19 mouse cellular contexts compared by ENCODE assay signal in the genomic region with DNA sequence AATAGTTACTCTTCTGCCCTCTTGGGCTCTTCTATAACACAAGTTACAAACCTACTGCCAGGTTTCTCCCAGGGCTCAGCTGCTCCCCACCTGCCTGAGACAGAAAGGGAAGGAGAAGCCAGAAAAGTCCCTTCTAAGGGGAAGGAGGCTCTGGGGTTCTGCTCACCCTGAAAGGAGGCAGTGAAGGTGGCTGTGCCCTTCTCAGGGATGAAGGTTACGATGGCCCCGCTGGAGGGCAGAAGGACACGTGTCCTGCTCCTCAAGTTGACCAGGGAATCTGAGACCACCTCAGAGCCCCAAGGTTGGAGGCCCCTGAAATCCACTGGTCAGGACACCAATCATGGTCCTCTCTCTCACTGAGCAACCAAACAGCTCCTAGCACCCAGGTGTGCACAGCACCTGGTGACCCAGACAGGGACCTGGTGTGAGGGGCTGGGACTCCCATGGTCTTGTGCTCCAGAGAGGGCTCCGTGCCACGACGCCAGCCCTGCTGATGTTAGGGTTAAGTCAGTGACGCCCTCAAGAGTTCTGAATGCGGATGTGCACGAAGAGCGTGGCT. TPM values are rescaled to one million over a fixed set of nuclear protein-coding genes. Genes with fewer than 3 reads are reported as not detected.
A peak's percentile ranks its signal among the peaks of the same experiment; 100 is the strongest.
DNase-seq lines count a peak whose midpoint lies in the region; ATAC-seq lines count a peak whose summit lies in the region.
"Had no signal": no experiment of that assay in that cellular context is flagged by ENCODE, and none has a peak within 500 bp of the region (broad histone marks: within the 10 kb centered on the region; RNA-seq: fewer than 3 reads in every experiment).

No protein-coding gene starts in this region.

- H3K9ac ChIP-seq in forebrain, embryonic 13.5 days = no peak overlapping the region
- H3K9ac ChIP-seq: embryonic facial prominence, embryonic 12.5 days had no signal

- H3K9me3 ChIP-seq in forebrain, embryonic 13.5 days (replicated peaks) = no peaks in the 10 kb centered on the region
- H3K9me3 ChIP-seq: embryonic facial prominence, embryonic 10.5 days; embryonic facial prominence, embryonic 12.5 days; G1E had no signal

- no peaks in the 10 kb centered on the region for H3K4me1 ChIP-seq in forebrain, embryonic 13.5 days
- H3K4me1 ChIP-seq: embryonic facial prominence, embryonic 12.5 days had no signal

- ATAC-seq in forebrain, embryonic 13.5 days = no peak
- ATAC-seq: activated CD4-positive, CD25-positive, alpha-beta regulatory T cell, adult 4 months; forebrain, embryonic 14.5 days; forebrain, embryonic 16.5 days; Patski had no signal

- DNase-seq in cerebellum, adult 11-12 months = peak; percentile 15
- no peak for DNase-seq in cerebellum, postnatal 25 days
- peak; percentile 2 to 4 for DNase-seq in gastrocnemius, adult 8-10 months (ENCODE audit: low spot score in 2 of 2)
- DNase-seq in gastrocnemius, adult 18-20 months (ENCODE audit: low spot score) = no peak
- peak; percentile 12 for DNase-seq in right cerebral cortex, postnatal 14 days
- no peak for DNase-seq in right cerebral cortex, postnatal 4 days
- peak; percentile 14 for DNase-seq in 3134 (ENCODE audit: extremely low read depth, insufficient read length, low spot score)
- DNase-seq: adrenal gland, adult 8-10 months; adrenal gland, postnatal 36 days; cerebellum, adult 8-10 months; cerebellum, postnatal 14 days had no signal

- peaks cover 54% of the 10 kb centered on the region for H3K36me3 ChIP-seq in forebrain, embryonic 13.5 days (ENCODE audit: poor library complexity, severe bottlenecking)

- no peak overlapping the region for H3K27ac ChIP-seq in forebrain, embryonic 13.5 days
- H3K27ac ChIP-seq: embryonic facial prominence, embryonic 10.5 days; embryonic facial prominence, embryonic 12.5 days had no signal

- no peak overlapping the region for H3K4me2 ChIP-seq in forebrain, embryonic 13.5 days
- H3K4me2 ChIP-seq: embryonic facial prominence, embryonic 12.5 days had no signal

- H3K4me3 ChIP-seq in forebrain, embryonic 13.5 days = no peak overlapping the region
- H3K4me3 ChIP-seq: embryonic facial prominence, embryonic 10.5 days; embryonic facial prominence, embryonic 12.5 days had no signal

- WGBS in forebrain, embryonic 13.5 days = 94% methylated on average over 10 of the region's 10 CpGs

- H3K27me3 ChIP-seq in forebrain, embryonic 13.5 days = no peaks in the 10 kb centered on the region
- H3K27me3 ChIP-seq: embryonic facial prominence, embryonic 12.5 days; Patski had no signal

RNA-seq across cellular contexts. Expression of a gene that starts 31.1 kb away (rescaled TPM):
- total RNA-seq in gastrocnemius, adult 8-10 months (2022) = 1 to 10 TPM; 5.0 to 5.9 (median 5.5) TPM
- 1 to 10 TPM; 6.9 to 9.4 TPM for total RNA-seq in gastrocnemius, adult 18-20 months (2021)
- polyA plus RNA-seq in forebrain, embryonic 13.5 days (2015; fragmentation: Nextera tagmentation; extraction: Ambion mirVana) = 0.92 and 1.2 TPM in 2 replicates
- polyA plus RNA-seq: G1E had no signal

RNA-seq across cellular contexts. Expression of a gene that starts 31.1 kb away (rescaled TPM):
- total RNA-seq in gastrocnemius, adult 8-10 months (2022) = 10 to 100 TPM; 25.6 to 46.5 (median 41.0) TPM
- 10 to 100 TPM; 36.1 to 38.9 TPM for total RNA-seq in gastrocnemius, adult 18-20 months (2021)
- 8.1 TPM in 2 replicates for polyA plus RNA-seq in forebrain, embryonic 13.5 days (2015; fragmentation: Nextera tagmentation; extraction: Ambion mirVana)

RNA-seq across cellular contexts. Expression of a gene that starts 42.3 kb away (rescaled TPM):
- total RNA-seq in gastrocnemius, adult 8-10 months (2022) = 10 to 100 TPM; 10.3 to 15.1 (median 13.0) TPM
- total RNA-seq in gastrocnemius, adult 18-20 months (2021) = 10 to 100 TPM; 15.2 to 20.3 TPM
- polyA plus RNA-seq in forebrain, embryonic 13.5 days (2015; fragmentation: Nextera tagmentation; extraction: Ambion mirVana) = 182 and 195 TPM in 2 replicates

RNA-seq across cellular contexts. Expression of a gene that starts 42.4 kb away (rescaled TPM):
- total RNA-seq in gastrocnemius, adult 8-10 months (2022) = 10 to 100 TPM; 44.4 to 52.7 (median 50.5) TPM
- total RNA-seq in gastrocnemius, adult 18-20 months (2021) = 10 to 100 TPM; 48.5 to 48.7 TPM
- polyA plus RNA-seq in forebrain, embryonic 13.5 days (2015; fragmentation: Nextera tagmentation; extraction: Ambion mirVana) = 47.3 and 53.9 TPM in 2 replicates

RNA-seq across cellular contexts. Expression of a gene that starts 45.6 kb away (rescaled TPM):
- 10 to 100 TPM; 15.1 to 25.6 (median 18.7) TPM for total RNA-seq in gastrocnemius, adult 8-10 months (2022)
- 10 to 100 TPM; 23.3 to 23.6 TPM for total RNA-seq in gastrocnemius, adult 18-20 months (2021)
- 3.3 and 4.1 TPM in 2 replicates for polyA plus RNA-seq in forebrain, embryonic 13.5 days (2015; fragmentation: Nextera tagmentation; extraction: Ambion mirVana)

Comparison
In these comparisons a context has a peak if more than half of its experiments do, and no peak if none do; other contexts are left out.
1. DNase-seq: peak in cerebellum, adult 11-12 months (single experiment), gastrocnemius, adult 8-10 months (2 of 2), right cerebral cortex, postnatal 14 days (single experiment) and 3134 (single experiment); none in cerebellum, postnatal 25 days (0 of 2), gastrocnemius, adult 18-20 months (single experiment) and right cerebral cortex, postnatal 4 days (single experiment).